ENCODE assay signal across 14 mouse cellular contexts in the genomic region with DNA sequence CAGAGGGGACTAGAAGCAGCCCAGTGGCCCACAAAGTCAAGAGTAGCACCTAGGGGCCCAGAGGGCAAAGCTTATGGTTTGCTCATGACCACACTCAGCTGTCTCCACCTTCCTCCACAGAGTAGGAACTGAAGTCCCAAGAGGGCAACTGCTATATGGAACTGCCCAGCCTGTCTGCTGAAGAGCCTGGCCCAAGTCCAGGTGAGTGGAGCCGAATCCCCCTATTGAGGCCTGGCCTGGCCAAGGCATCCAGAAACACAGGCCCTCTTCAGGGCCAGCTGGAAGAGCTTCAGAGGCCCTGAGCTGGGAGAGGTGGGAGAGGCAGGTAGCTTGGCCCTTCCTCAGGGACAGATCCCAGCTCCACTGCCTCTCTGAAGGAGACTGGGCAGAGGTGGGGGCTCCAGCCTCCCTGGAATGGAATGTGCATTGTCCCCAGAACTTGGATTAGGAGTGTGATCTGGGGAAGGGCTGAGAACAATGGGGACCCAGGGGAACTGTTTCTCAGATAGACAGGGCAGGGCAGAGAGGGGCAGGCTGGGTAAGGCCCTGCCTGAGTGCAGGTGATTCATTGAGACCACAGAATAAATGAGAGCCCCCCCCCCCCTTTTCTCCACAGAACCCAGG.
DNase-seq lines count a peak whose midpoint lies in the region; ATAC-seq and TF ChIP-seq lines count a peak whose summit lies in the region.
"Had no signal": no experiment of that assay in that cellular context is flagged by ENCODE, and none has a peak within 500 bp of the region (broad histone marks: within the 10 kb centered on the region; RNA-seq: fewer than 3 reads in every experiment).

No protein-coding gene starts in this region.

- no peaks in the 10 kb centered on the region for H3K36me3 ChIP-seq in embryonic facial prominence, embryonic 11.5 days (replicated peaks; ENCODE audit: control insufficient read depth, insufficient read depth, low read depth, low read length)
- no peaks in the 10 kb centered on the region for H3K36me3 ChIP-seq in embryonic facial prominence, embryonic 10.5 days (replicated peaks)
- no peaks in the 10 kb centered on the region for H3K36me3 ChIP-seq in hindbrain, embryonic 15.5 days
- H3K36me3 ChIP-seq in hindbrain, embryonic 11.5 days (ENCODE audit: control insufficient read depth, insufficient read depth, low read length), result no peaks in the 10 kb centered on the region
- no peaks in the 10 kb centered on the region for H3K36me3 ChIP-seq in stomach, embryonic 15.5 days
- H3K36me3 ChIP-seq in stomach, postnatal 0 days (ENCODE audit: control insufficient read depth, insufficient read depth, low read length), result no peaks in the 10 kb centered on the region
- H3K36me3 ChIP-seq: kidney, embryonic 15.5 days; liver, embryonic 12.5 days had no signal

- no peak for TF ChIP-seq EP300 in stomach, postnatal 0 days (optimal IDR thresholded peaks at IDR 0.05)

- H3K4me2 ChIP-seq in embryonic facial prominence, embryonic 11.5 days (ENCODE audit: low read depth, low read length), result no peak overlapping the region
- H3K4me2 ChIP-seq in hindbrain, embryonic 15.5 days, result no peak overlapping the region
- no peak overlapping the region for H3K4me2 ChIP-seq in hindbrain, embryonic 11.5 days (replicated peaks; ENCODE audit: low read depth, low read length)
- H3K4me2 ChIP-seq in stomach, embryonic 15.5 days, result no peak overlapping the region
- no peak overlapping the region for H3K4me2 ChIP-seq in stomach, postnatal 0 days (replicated peaks; ENCODE audit: low read depth)
- H3K4me2 ChIP-seq: kidney, embryonic 15.5 days; liver, embryonic 12.5 days had no signal

- H3K4me3 ChIP-seq in embryonic facial prominence, embryonic 11.5 days (ENCODE audit: low read depth, low read length), result no peak overlapping the region
- H3K4me3 ChIP-seq in embryonic facial prominence, embryonic 10.5 days, result no peak overlapping the region
- H3K4me3 ChIP-seq in hindbrain, embryonic 15.5 days, result no peak overlapping the region
- no peak overlapping the region for H3K4me3 ChIP-seq in hindbrain, embryonic 11.5 days (ENCODE audit: low read depth, low read length)
- no peak overlapping the region for H3K4me3 ChIP-seq in stomach, embryonic 15.5 days (replicated peaks)
- H3K4me3 ChIP-seq in stomach, postnatal 0 days (ENCODE audit: low read depth, low read length), result no peak overlapping the region
- H3K4me3 ChIP-seq: erythroblast, embryonic 14.5 days; kidney, embryonic 15.5 days; liver, embryonic 12.5 days had no signal

- ATAC-seq in embryonic facial prominence, embryonic 11.5 days (replicated peaks; ENCODE audit: insufficient number of reproducible peaks, low FRiP score, low TSS enrichment, low read depth), result 0 out of 2 replicates have a peak, but pooled peaks have one; percentile 33
- ATAC-seq in hindbrain, embryonic 15.5 days (ENCODE audit: low FRiP score, low read depth), result 0 out of 2 replicates have a peak, but pooled peaks have one; percentile 19
- no peak for ATAC-seq in hindbrain, embryonic 11.5 days (ENCODE audit: low FRiP score)
- ATAC-seq in stomach, embryonic 15.5 days (ENCODE audit: insufficient read depth, low FRiP score, low read depth), result peak; percentile 16; the same call in 1 of the 2 replicates
- no peak for ATAC-seq in stomach, postnatal 0 days (ENCODE audit: low FRiP score, low TSS enrichment)
- ATAC-seq: liver, embryonic 12.5 days had no signal

- no peaks in the 10 kb centered on the region; the same call in 1 of the 2 replicates for H3K4me1 ChIP-seq in embryonic facial prominence, embryonic 11.5 days (ENCODE audit: control insufficient read depth, insufficient read depth, low read length)
- peaks cover 18% of the 10 kb centered on the region for H3K4me1 ChIP-seq in embryonic facial prominence, embryonic 10.5 days
- H3K4me1 ChIP-seq in hindbrain, embryonic 15.5 days (replicated peaks), result peaks cover 12% of the 10 kb centered on the region
- no peaks in the 10 kb centered on the region for H3K4me1 ChIP-seq in hindbrain, embryonic 11.5 days (replicated peaks; ENCODE audit: control insufficient read depth, insufficient read depth, low read length)
- peaks cover 12% of the 10 kb centered on the region for H3K4me1 ChIP-seq in stomach, embryonic 15.5 days
- peaks cover 5% of the 10 kb centered on the region for H3K4me1 ChIP-seq in stomach, postnatal 0 days (replicated peaks; ENCODE audit: control insufficient read depth, insufficient read depth)

- 71% methylated on average over 1 of the region's 1 CpGs for WGBS in embryonic facial prominence, embryonic 11.5 days
- 90% methylated on average over 1 of the region's 1 CpGs for WGBS in embryonic facial prominence, embryonic 10.5 days
- WGBS in hindbrain, embryonic 15.5 days, result 50% methylated on average over 1 of the region's 1 CpGs
- WGBS in hindbrain, embryonic 11.5 days, result 87% methylated on average over 1 of the region's 1 CpGs
- WGBS in stomach, embryonic 15.5 days, result 24% methylated on average over 1 of the region's 1 CpGs
- 25% methylated on average over 1 of the region's 1 CpGs for WGBS in stomach, postnatal 0 days

- no peak overlapping the region for H3K9ac ChIP-seq in embryonic facial prominence, embryonic 11.5 days (replicated peaks; ENCODE audit: low read length)
- no peak overlapping the region for H3K9ac ChIP-seq in hindbrain, embryonic 15.5 days
- H3K9ac ChIP-seq in hindbrain, embryonic 11.5 days (ENCODE audit: low read depth, low read length), result no peak overlapping the region
- no peak overlapping the region for H3K9ac ChIP-seq in stomach, embryonic 15.5 days
- H3K9ac ChIP-seq in stomach, postnatal 0 days (ENCODE audit: low read length), result no peak overlapping the region
- H3K9ac ChIP-seq: kidney, embryonic 15.5 days; liver, embryonic 12.5 days had no signal

- no peak overlapping the region for H3K27ac ChIP-seq in embryonic facial prominence, embryonic 11.5 days (replicated peaks; ENCODE audit: low read depth, low read length)
- H3K27ac ChIP-seq in embryonic facial prominence, embryonic 10.5 days (replicated peaks), result no peak overlapping the region
- H3K27ac ChIP-seq in hindbrain, embryonic 15.5 days (replicated peaks), result no peak overlapping the region
- H3K27ac ChIP-seq in hindbrain, embryonic 11.5 days (ENCODE audit: low read depth, low read length), result no peak overlapping the region
- 0 out of 2 replicates have a peak overlapping the region, but pooled peaks have one; percentile 31 for H3K27ac ChIP-seq in stomach, embryonic 15.5 days
- H3K27ac ChIP-seq in stomach, postnatal 0 days (replicated peaks), result no peak overlapping the region
- H3K27ac ChIP-seq: liver, embryonic 12.5 days had no signal

- no peaks in the 10 kb centered on the region for H3K9me3 ChIP-seq in embryonic facial prominence, embryonic 11.5 days (replicated peaks; ENCODE audit: control insufficient read depth, low read length)
- no peaks in the 10 kb centered on the region for H3K9me3 ChIP-seq in embryonic facial prominence, embryonic 10.5 days
- H3K9me3 ChIP-seq in hindbrain, embryonic 15.5 days, result no peaks in the 10 kb centered on the region
- no peaks in the 10 kb centered on the region for H3K9me3 ChIP-seq in hindbrain, embryonic 11.5 days (ENCODE audit: control insufficient read depth, low read length)
- H3K9me3 ChIP-seq in stomach, embryonic 15.5 days, result no peaks in the 10 kb centered on the region
- no peaks in the 10 kb centered on the region for H3K9me3 ChIP-seq in stomach, postnatal 0 days (ENCODE audit: control insufficient read depth, low read length)
- H3K9me3 ChIP-seq: kidney, embryonic 15.5 days; liver, embryonic 12.5 days had no signal

- H3K27me3 ChIP-seq in embryonic facial prominence, embryonic 11.5 days (ENCODE audit: control insufficient read depth, insufficient read depth, low read length), result no peaks in the 10 kb centered on the region
- peaks cover 14% of the 10 kb centered on the region for H3K27me3 ChIP-seq in embryonic facial prominence, embryonic 10.5 days (replicated peaks; ENCODE audit: low read depth, poor library complexity, severe bottlenecking)
- H3K27me3 ChIP-seq in hindbrain, embryonic 15.5 days, result no peaks in the 10 kb centered on the region
- H3K27me3 ChIP-seq in hindbrain, embryonic 11.5 days (ENCODE audit: control insufficient read depth, insufficient read depth, low read length), result no peaks in the 10 kb centered on the region
- H3K27me3 ChIP-seq in stomach, embryonic 15.5 days (replicated peaks), result no peaks in the 10 kb centered on the region
- H3K27me3 ChIP-seq in stomach, postnatal 0 days (ENCODE audit: control insufficient read depth, insufficient read depth, low read length), result no peaks in the 10 kb centered on the region

- TF ChIP-seq CTCF in stomach, postnatal 0 days (IDR thresholded peaks at IDR 0.05; ENCODE audit: low read depth), result no peak

- no peak for DNase-seq in embryonic facial prominence, embryonic 11.5 days (ENCODE audit: low spot score)
- DNase-seq in embryonic facial prominence, embryonic 10.5 days (ENCODE audit: low spot score), result no peak
- DNase-seq in hindbrain, embryonic 11.5 days (ENCODE audit: low spot score), result no peak
- no peak for DNase-seq in stomach, postnatal 0 days (ENCODE audit: low spot score)
- no peak for DNase-seq in embryo, embryonic 9.5 days (ENCODE audit: extremely low spot score)
- no peak for DNase-seq in ovary, postnatal 14 days (ENCODE audit: low spot score)
- DNase-seq: cerebellum, adult 9-11 months; retina, postnatal 1 day; thymus, postnatal 14 days had no signal

Comparison
In these comparisons a context has a peak if more than half of its experiments do, and no peak if none do; other contexts are left out.
1. ATAC-seq: peak in embryonic facial prominence, embryonic 11.5 days (single experiment), hindbrain, embryonic 15.5 days (single experiment) and stomach, embryonic 15.5 days (single experiment); none in hindbrain, embryonic 11.5 days (single experiment) and stomach, postnatal 0 days (single experiment).